Mouse (Mus musculus): Measurements from ENCODE around the gene Klhdc8b. TPM values are rescaled to one million over a fixed set of nuclear protein-coding genes. Genes with fewer than 3 reads are reported as not detected.

The Klhdc8b gene
- total RNA-seq, 1 experiment = 6.6 TPM

DNA sequence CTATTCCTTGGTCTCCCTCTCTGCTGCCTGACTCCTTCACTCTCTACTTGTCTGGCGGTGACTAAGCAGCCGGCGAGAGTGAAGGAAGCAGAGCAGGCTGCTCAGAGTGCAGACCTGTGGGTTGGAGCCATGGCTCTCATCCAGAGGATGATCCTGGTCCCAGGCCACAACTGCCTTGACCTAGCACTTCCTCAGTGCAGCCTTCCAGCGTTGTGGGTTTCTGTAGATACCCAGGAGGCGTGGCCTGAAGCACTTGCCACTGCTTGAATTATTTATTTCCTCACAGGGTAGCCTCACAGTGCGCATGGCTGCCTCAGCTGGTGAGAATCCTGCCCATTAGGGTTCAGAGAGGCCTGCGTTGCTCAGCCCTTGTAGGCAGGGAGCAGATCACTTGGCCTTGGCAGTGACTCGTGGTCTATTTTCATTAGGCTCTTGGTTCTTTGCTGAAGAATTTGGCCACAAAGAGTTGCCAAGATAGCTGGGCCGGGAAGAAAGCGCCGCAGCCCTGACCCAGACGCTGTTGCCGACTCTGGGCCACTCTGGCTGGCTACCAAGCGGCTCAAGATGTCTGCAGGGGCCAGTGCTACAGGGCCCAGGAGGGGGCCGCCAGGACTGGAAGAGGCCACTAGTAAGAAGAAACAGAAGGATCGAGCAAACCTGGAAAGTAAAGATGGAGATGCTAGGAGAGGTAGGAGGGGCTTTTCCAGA is 30.8 kb upstream of the Klhdc8b start:
- H3K9ac ChIP-seq (ENCODE audit: insufficient read depth, low read depth, low read length, poor library complexity, severe bottlenecking) = peak overlapping the region; percentile 21
- H3K9me3 ChIP-seq (ENCODE audit: control insufficient read depth, insufficient read depth, low read depth, low read length) = no peaks in the 10 kb centered on the region
- peaks cover 3 to 14% of the 10 kb centered on the region in 2 experiments; a peak in 3 of 4 replicates for H3K4me1 ChIP-seq (ENCODE audit: control insufficient read depth in 2 of 2, insufficient read depth in 2 of 2, low read length in 2 of 2, poor library complexity in 1 of 2)
- no peak for DNase-seq (ENCODE audit: low read depth, low spot score)
- in situ Hi-C loops (cut with MboI; ENCODE audit: low sequenced_read_pairs in 2 of 2, unreplicated experiment in 2 of 2) = no loop called here
- peaks cover 44% of the 10 kb centered on the region for H3K36me3 ChIP-seq (ENCODE audit: control insufficient read depth, insufficient read depth, low read length, poor library complexity, severe bottlenecking)
- no peak for TF ChIP-seq ZC3H11A (IDR thresholded peaks at IDR 0.05; ENCODE audit: borderline replicate concordance, low read depth, low read length)
- no peak for TF ChIP-seq CHD2 (IDR thresholded peaks at IDR 0.05; ENCODE audit: low read depth, low read length)
- no peak for TF ChIP-seq ZNF384 (IDR thresholded peaks at IDR 0.05; ENCODE audit: low read depth, low read length)
- TF ChIP-seq MAFK (IDR thresholded peaks at IDR 0.05; ENCODE audit: insufficient read depth, low read depth, low read length) = no peak
- H3K27ac ChIP-seq (ENCODE audit: insufficient read depth, low read depth, low read length, poor library complexity, severe bottlenecking) = no peak overlapping the region
- H3K4me3 ChIP-seq (ENCODE audit: insufficient read depth in 1 of 2, low read depth in 1 of 2, low read length in 2 of 2, poor library complexity in 1 of 2, severe bottlenecking in 1 of 2) = peak overlapping the region in 1 of 2 experiments; percentile 3; a peak in 1 of 4 replicates

DNA sequence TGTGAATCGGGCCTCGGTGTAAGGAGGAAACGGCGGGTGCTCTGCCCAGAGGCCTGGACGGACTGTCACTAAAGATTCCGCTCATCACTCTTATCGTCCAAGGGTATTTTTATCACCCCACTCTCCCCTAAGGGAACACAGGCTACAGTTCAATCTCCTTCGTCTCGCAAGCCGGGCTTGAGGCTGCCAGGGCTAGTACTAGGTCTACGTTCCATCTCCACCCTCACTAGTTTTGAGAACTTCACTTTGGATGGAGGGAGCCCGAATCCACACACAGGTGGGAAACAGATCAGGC is 29.9 kb upstream of the Klhdc8b start:
- Histone ChIP-seq H3K4me3 (ENCODE audit: insufficient read depth in 1 of 2, low read depth in 1 of 2, low read length in 2 of 2, poor library complexity in 1 of 2, severe bottlenecking in 1 of 2) (peak overlapping the region; percentile 86 to 98), H3K9me3 (ENCODE audit: control insufficient read depth, insufficient read depth, low read depth, low read length) (no peaks in the 10 kb centered on the region), H3K36me3 (ENCODE audit: control insufficient read depth, insufficient read depth, low read length, poor library complexity, severe bottlenecking) (peaks cover 38% of the 10 kb centered on the region), H3K4me1 (ENCODE audit: control insufficient read depth in 2 of 2, insufficient read depth in 2 of 2, low read length in 2 of 2, poor library complexity in 1 of 2) (peaks cover 3 to 14% of the 10 kb centered on the region in 2 experiments; a peak in 3 of 4 replicates), H3K9ac (ENCODE audit: insufficient read depth, low read depth, low read length, poor library complexity, severe bottlenecking) (peak overlapping the region; percentile 84), H3K27ac (ENCODE audit: insufficient read depth, low read depth, low read length, poor library complexity, severe bottlenecking) (peak overlapping the region; percentile 85; the same call in 1 of the 2 replicates)
- TF ChIP-seq HCFC1 (IDR thresholded peaks at IDR 0.05; ENCODE audit: borderline replicate concordance, insufficient read depth, low read length) = no peak
- TF ChIP-seq CHD2 (IDR thresholded peaks at IDR 0.05; ENCODE audit: low read depth, low read length) = no peak
- TF ChIP-seq MAFK (IDR thresholded peaks at IDR 0.05; ENCODE audit: insufficient read depth, low read depth, low read length) = no peak
- TF ChIP-seq ZC3H11A (IDR thresholded peaks at IDR 0.05; ENCODE audit: borderline replicate concordance, low read depth, low read length) = no peak
- TF ChIP-seq ZNF384 (IDR thresholded peaks at IDR 0.05; ENCODE audit: low read depth, low read length) = no peak
- DNase-seq (ENCODE audit: low read depth, low spot score) = no peak
- in situ Hi-C loops (cut with MboI; ENCODE audit: low sequenced_read_pairs in 2 of 2, unreplicated experiment in 2 of 2) = no loop called here

DNA sequence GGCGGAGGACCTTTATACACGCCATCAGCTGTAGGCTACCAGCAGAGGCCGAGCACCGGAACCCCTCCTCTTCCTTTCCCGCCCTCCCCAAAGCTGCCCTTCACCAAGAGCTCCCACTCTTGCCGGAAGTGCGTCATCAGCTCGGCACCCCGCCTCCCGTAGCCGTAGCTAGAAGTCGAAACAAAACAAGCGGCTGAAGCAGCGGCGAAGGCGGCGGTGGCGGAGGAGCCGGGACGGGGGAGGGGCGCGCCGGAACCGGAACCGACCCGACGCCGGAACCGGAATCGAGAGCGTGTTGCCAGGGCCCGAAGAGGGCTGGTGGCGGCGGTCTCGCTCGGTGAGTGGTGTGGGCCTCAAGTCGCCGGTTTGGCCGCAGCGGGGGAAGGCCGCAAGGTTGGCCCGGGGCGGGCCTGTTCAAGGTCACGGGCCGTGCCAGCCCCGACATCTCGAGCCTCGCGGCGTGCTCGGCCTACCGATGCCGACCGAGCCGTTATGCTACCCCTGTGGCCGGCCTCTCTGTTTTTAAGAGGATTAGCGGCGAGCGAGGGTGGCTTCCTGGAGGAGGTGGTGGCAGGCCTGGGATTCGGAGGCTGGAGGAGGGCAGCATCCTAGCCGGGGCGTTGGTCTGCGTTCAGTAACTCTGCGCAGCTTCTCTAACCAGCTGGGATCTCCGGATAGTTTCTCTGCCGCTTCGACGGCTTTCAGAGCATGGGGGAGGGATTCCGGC is 29.3 kb upstream of the Klhdc8b start, which contains the start of gene Usp19:
Gene Usp19, plus strand, starts transcription at position 44 of the 727 bp plus-strand sequence.
- peak within 1 kb of the TSS; percentile 86 to 98 for H3K4me3 ChIP-seq (ENCODE audit: insufficient read depth in 1 of 2, low read depth in 1 of 2, low read length in 2 of 2, poor library complexity in 1 of 2, severe bottlenecking in 1 of 2)
- in situ Hi-C loops (cut with MboI; ENCODE audit: low sequenced_read_pairs in 2 of 2, unreplicated experiment in 2 of 2) = no loop called here
- peak within 1 kb of the TSS; percentile 85 for H3K27ac ChIP-seq (ENCODE audit: insufficient read depth, low read depth, low read length, poor library complexity, severe bottlenecking)
- peaks cover 3 to 14% of the 10 kb centered on the region in 2 experiments; a peak in 3 of 4 replicates for H3K4me1 ChIP-seq (ENCODE audit: control insufficient read depth in 2 of 2, insufficient read depth in 2 of 2, low read length in 2 of 2, poor library complexity in 1 of 2)
- peak; percentile 86 for DNase-seq (ENCODE audit: low read depth, low spot score)
- peaks cover 33% of the 10 kb centered on the region for H3K36me3 ChIP-seq (ENCODE audit: control insufficient read depth, insufficient read depth, low read length, poor library complexity, severe bottlenecking)
- peak within 1 kb of the TSS; percentile 84 for H3K9ac ChIP-seq (ENCODE audit: insufficient read depth, low read depth, low read length, poor library complexity, severe bottlenecking)
- no peaks in the 10 kb centered on the region for H3K9me3 ChIP-seq (ENCODE audit: control insufficient read depth, insufficient read depth, low read depth, low read length)
- TF ChIP-seq CHD2 (IDR thresholded peaks at IDR 0.05; ENCODE audit: low read depth, low read length) = no peak
- TF ChIP-seq ZNF384 (IDR thresholded peaks at IDR 0.05; ENCODE audit: low read depth, low read length) = no peak
- TF ChIP-seq HCFC1 (IDR thresholded peaks at IDR 0.05; ENCODE audit: borderline replicate concordance, insufficient read depth, low read length) = peak; percentile 65; the same call in 1 of the 2 replicates
- no peak for TF ChIP-seq MAFK (IDR thresholded peaks at IDR 0.05; ENCODE audit: insufficient read depth, low read depth, low read length)
- no peak for TF ChIP-seq ZC3H11A (IDR thresholded peaks at IDR 0.05; ENCODE audit: borderline replicate concordance, low read depth, low read length)

DNA sequence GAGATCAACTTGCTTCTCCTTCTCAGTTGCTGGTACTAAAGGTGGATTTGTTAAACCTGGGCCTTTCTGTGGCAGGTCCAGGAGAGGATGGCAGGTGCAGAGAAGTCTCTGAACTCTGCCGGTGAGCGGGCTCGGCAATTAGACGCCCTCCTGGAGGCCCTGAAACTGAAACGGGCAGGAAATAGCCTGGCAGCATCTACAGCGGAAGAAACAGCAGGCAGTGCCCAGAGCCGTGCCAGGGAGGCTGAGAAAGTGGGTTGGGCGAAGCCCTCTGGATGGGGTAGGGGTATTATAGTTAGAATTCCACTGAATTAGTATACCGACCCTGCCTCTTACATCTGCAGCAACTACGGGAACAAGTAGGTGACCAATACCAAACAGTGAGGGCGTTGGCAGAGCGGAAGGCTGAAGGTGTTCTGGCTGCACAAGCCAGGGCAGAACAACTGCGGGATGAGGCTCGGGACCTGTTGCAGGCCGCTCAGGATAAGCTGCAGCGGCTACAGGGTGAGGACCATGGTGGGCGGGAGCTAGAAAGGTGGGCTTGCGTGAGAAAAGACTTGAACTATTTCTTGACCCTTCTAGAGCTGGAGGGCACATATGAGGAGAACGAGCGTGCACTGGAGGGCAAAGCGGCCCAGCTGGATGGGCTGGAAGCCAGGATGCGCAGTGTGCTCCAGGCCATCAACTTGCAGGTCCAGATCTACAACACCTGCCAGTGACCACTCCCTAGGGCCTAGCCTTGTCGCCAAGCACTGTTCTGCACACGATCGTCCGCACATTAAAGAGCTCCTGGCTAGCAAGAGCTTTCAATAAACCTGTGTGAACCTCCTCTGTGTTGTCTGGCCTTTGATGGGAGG is 28.5 kb upstream of the Klhdc8b start:
- Histone ChIP-seq H3K36me3 (ENCODE audit: control insufficient read depth, insufficient read depth, low read length, poor library complexity, severe bottlenecking) (peaks cover 27% of the 10 kb centered on the region), H3K4me3 (ENCODE audit: insufficient read depth in 1 of 2, low read depth in 1 of 2, low read length in 2 of 2, poor library complexity in 1 of 2, severe bottlenecking in 1 of 2) (peak overlapping the region; percentile 86 to 98), H3K27ac (ENCODE audit: insufficient read depth, low read depth, low read length, poor library complexity, severe bottlenecking) (peak overlapping the region; percentile 40; the same call in 1 of the 2 replicates), H3K9ac (ENCODE audit: insufficient read depth, low read depth, low read length, poor library complexity, severe bottlenecking) (peak overlapping the region; percentile 32; the same call in 1 of the 2 replicates), H3K9me3 (ENCODE audit: control insufficient read depth, insufficient read depth, low read depth, low read length) (no peaks in the 10 kb centered on the region), H3K4me1 (ENCODE audit: control insufficient read depth in 2 of 2, insufficient read depth in 2 of 2, low read length in 2 of 2, poor library complexity in 1 of 2) (peaks cover 3 to 14% of the 10 kb centered on the region in 2 experiments; a peak in 3 of 4 replicates)
- TF ChIP-seq HCFC1 (IDR thresholded peaks at IDR 0.05; ENCODE audit: borderline replicate concordance, insufficient read depth, low read length) (no peak), CHD2 (IDR thresholded peaks at IDR 0.05; ENCODE audit: low read depth, low read length) (no peak), ZC3H11A (IDR thresholded peaks at IDR 0.05; ENCODE audit: borderline replicate concordance, low read depth, low read length) (no peak), ZNF384 (IDR thresholded peaks at IDR 0.05; ENCODE audit: low read depth, low read length) (no peak)
- in situ Hi-C loops (cut with MboI; ENCODE audit: low sequenced_read_pairs in 2 of 2, unreplicated experiment in 2 of 2) = no loop called here
- DNase-seq (ENCODE audit: low read depth, low spot score) = no peak
